Mouse (Mus musculus) layer of hippocampus, postnatal 14 days (tissue): ENCODE results near the gene Dicer1. TPM values are rescaled to one million over a fixed set of nuclear protein-coding genes. Genes with fewer than 3 reads are reported as not detected.
"Not testable (repeated sequence)": the region's sequence is repeated elsewhere in the genome, so short reads cannot be mapped to it uniquely, and the experiment has no call there.

Experiments used
- DNase-seq, 2 experiments: peaks; one replicate each; pipeline ENCODE4 v3.0.0; 2021 to 2022; ENCODE audit warnings: low spot score in 2 of 2, mixed read lengths in 1 of 2
- total RNA-seq, 2 experiments: library from RNA; stranded (reverse); gene quantifications; 2 replicates each; pipeline ENCODE4 v1.2.3; 2021

The Dicer1 gene
- total RNA-seq, 2 experiments from 2014 or later: 54.1 to 61.0 TPM

GRCm38 (mm10) chr12:104742247-104742646 is 9.5 kb downstream of the Dicer1 start:
- DNase-seq: no peak

DNA sequence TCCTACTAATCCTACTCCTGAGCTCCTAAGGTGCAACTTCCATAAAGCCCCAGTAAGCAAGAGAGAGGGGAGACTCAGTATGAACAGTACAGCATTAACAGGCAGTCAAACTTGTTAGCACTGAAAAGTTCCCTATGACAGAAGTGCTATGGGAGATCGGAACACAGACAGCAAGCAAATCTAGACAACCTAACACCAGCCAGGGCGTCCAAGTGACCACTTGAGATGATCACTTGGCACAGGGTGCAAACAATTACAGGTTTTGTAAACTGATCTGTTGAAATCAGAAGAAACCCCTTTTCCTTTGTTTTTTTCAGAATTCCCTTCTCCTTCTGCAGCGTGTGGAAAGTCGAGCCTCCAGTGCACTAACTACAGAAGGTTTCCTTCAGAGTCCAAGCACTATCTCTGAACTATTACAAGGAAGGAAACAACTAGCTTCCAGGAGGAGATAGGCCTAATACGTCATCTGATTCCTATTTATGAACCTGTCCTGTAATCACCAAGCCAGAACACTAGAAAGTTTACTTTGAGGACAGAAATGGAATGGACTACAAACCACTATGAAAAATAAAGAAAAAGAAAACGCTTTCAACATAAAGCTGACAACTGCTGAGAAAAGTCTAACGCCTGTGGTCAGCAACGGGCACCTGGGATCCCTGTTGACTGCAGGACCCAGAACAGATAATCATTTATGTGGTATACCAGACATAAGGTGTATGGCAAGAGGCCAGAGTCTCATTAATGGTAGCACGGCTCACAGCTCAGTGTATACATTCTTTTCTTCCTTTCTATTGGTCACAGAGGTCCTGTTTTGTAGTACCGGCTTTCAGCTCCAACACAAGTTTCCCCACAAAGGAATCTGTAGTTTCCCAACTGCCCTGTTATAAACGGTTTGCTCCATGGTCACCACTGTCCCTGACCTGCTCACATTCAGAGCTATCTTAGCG is 10.6 kb downstream of the Dicer1 start:
- DNase-seq: no peak

- DNase-seq: no peak
Measured at GRCm38 (mm10) chr12:104738931-104739330, 12.8 kb downstream of the Dicer1 start.

DNA sequence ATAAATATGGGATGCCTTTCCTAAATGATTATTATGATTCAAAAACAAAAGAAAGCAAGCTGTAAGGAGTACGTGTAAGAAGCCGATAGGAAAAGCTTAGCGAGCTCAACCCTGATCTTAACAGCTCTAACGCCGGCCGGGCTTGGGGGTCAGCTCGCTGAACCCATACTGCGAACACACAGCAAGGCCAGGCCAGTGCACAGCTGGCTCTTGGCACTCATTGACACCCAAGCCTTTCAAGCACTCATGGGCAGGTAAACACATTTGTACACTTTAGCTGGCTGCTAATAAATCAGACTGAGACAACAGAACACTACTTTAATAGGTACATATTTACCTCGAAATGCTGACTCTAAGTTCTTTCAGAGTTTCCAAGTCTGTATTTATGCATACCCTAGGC is 13.3 kb downstream of the Dicer1 start:
- no peak for DNase-seq

DNA sequence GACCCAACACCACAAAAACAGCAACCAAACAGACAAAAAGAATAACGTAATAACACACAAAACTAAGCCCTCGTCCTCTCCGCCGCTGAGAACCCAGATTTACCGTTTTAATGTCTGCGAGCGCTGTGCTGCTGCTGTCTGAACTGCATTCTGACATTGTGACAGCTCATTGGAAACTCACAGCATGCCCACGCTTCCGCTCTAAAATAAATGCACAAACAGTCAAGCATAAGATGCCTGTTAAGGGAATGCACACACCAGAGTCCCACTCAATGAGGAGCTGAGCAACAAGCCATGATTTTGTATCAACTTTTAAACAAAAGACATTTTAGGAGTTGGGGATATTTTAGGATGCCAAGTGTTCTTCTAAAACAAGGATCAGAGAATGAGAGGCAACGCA is 14.1 kb downstream of the Dicer1 start:
- no peak for DNase-seq

- no peak for DNase-seq
Measured at GRCm38 (mm10) chr12:104735993-104736395, 15.8 kb downstream of the Dicer1 start.

GRCm38 (mm10) chr12:104733165-104733564 is 18.6 kb downstream of the Dicer1 start:
- DNase-seq: no peak

GRCm38 (mm10) chr12:104731782-104732181 is 20.0 kb downstream of the Dicer1 start:
- DNase-seq: no peak

DNA sequence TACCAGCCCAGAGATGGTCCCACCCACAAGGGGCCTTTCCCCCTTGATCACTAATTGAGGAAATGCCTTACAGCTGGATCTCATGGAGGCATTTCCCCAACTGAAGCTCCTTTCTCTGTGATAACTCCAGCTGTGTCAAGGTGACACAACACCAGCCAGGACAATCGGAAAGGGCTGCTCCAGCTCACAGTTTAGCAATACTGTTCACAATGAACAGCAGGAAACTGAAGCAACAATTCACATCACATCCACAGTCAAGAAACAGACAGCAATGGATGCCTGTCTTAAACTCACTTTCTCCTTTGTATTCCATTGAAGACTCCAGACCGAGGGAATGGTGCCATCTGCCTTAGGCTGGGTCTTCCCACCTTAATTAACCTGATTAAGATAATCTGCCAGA is 25.3 kb downstream of the Dicer1 start:
- DNase-seq: not testable (repeated sequence)

- no peak for DNase-seq
Measured at GRCm38 (mm10) chr12:104722056-104722455, 29.7 kb downstream of the Dicer1 start.

GRCm38 (mm10) chr12:104721011-104721410 is 30.7 kb downstream of the Dicer1 start:
- peak; percentile 24 to 57 for DNase-seq

DNA sequence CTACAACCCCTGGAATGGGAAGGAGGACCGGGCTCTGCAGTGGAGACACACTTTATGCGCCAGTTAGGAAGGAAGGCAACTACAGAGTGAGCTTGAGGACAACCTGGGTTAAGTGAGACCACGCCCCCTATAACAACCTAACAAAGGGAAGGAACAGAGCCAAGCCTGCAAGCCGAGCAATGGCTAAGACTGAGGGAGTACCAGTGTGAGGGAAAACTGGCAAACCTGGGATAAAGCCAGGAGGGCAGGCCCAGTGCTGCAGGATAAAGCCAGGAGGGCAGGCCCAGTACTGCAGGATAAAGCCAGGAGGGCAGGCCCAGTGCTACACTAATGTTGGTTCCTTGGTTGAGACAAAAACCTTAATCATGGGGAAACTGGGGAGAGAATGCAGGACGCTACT is 32.8 kb downstream of the Dicer1 start:
- no peak for DNase-seq

DNA sequence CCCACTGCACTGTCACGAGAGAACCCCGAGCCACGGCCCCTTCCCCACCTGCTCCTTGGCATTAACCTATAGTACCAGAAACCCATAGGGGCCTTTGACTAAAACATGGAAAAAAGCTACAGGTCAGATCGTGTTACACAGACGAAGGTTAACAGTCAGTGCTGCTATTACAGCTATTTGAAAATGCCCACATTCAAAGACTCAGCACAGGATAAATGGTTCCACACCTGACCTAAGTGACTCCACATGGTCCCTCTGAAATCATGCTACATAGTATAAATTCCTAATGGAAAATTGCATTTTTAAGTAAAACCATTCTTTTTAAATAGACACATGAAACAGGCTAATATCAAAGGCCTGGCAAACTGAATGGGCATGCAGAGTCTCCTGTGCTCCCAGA is 35.3 kb downstream of the Dicer1 start:
- DNase-seq: no peak

- no peak for DNase-seq
Measured at GRCm38 (mm10) chr12:104715453-104715852, 36.3 kb downstream of the Dicer1 start.

DNA sequence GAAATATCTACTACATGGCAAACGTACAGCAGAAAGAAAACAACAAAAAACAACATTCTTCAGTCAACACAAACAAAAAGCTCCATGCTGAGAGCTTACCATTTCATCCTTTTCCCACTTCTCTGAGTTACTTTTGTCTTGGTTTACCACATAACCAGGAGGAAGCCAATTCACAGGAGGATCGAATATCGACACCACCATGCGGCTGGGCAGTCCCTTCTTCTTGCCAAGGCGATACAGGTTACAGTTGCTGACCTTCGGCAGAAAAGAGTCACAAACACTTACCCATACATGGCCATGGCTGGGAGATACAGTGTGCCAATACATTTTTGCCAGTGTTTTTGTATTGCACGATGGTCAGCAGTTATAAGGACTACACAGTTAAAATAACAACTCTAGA is 51.5 kb downstream of the Dicer1 start:
- DNase-seq: no peak

GRCm38 (mm10) chr12:104699753-104700152 is 52.0 kb downstream of the Dicer1 start:
- DNase-seq: peak; percentile 37 to 43

GRCm38 (mm10) chr12:104695514-104695913 is 56.2 kb downstream of the Dicer1 start:
- DNase-seq: no peak

GRCm38 (mm10) chr12:104692864-104693263 is 58.9 kb downstream of the Dicer1 start:
- DNase-seq: no peak

GRCm38 (mm10) chr12:104690412-104690811 is 61.3 kb downstream of the Dicer1 start:
- DNase-seq: no peak

- no peak for DNase-seq
Measured at GRCm38 (mm10) chr12:104688870-104689269, 62.9 kb downstream of the Dicer1 start.

- no peak for DNase-seq
Measured at GRCm38 (mm10) chr12:104684411-104684931, 67.3 kb downstream of the Dicer1 start.

DNA sequence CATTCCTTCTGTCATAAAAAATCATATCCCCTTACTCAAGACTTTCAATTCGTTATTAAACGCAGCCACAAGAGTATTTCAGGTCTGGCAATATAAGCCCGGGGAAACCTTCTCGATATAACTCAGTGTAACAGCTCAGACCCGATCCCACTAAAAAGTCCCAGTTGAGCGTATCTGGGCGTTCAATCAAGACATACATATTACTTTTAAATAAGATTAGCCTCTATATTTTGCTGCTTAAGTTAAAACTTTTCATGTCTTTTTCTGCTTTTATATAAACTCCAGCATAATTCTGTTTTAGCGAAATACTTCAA is 72.0 kb downstream of the Dicer1 start:
- DNase-seq: no peak
